Mouse (Mus musculus) brain, embryonic 14.5 days (tissue): ENCODE results near the gene Abcc9. TPM values are rescaled to one million over a fixed set of nuclear protein-coding genes. Genes with fewer than 3 reads are reported as not detected.

Experiments used
- DNase-seq: peaks from one replicate; pipeline ENCODE4 v3.0.0-alpha.2; 2011; ENCODE audit warnings: low read depth
- CTCF ChIP-seq: fragments of 200-500 bp; IDR thresholded peaks from 2 replicates; pipeline ENCODE4 v1.5.1; 2012; ENCODE audit warnings: inconsistent platforms, mild to moderate bottlenecking, moderate library complexity, borderline replicate concordance; ENCODE audit not compliant: insufficient read depth, insufficient read length; ENCODE audit errors: extremely low read depth
- POLR2A ChIP-seq: fragments of 200-500 bp; IDR thresholded peaks from 2 replicates; pipeline ENCODE4 v1.6.1; 2012; ENCODE audit warnings: mild to moderate bottlenecking, inconsistent platforms, borderline replicate concordance; ENCODE audit not compliant: poor library complexity, insufficient read depth, insufficient read length, severe bottlenecking; ENCODE audit errors: extremely low read depth
- polyA plus RNA-seq: library from polyadenylated mRNA; depleted of rRNA; stranded (reverse); fragments of >200 nt; gene quantifications from 2 replicates; pipeline ENCODE4 v1.2.3, GENCODE M21; 2012

Abcc9 gene
- polyA plus RNA-seq, 1 experiment = 8.0 TPM

DNA sequence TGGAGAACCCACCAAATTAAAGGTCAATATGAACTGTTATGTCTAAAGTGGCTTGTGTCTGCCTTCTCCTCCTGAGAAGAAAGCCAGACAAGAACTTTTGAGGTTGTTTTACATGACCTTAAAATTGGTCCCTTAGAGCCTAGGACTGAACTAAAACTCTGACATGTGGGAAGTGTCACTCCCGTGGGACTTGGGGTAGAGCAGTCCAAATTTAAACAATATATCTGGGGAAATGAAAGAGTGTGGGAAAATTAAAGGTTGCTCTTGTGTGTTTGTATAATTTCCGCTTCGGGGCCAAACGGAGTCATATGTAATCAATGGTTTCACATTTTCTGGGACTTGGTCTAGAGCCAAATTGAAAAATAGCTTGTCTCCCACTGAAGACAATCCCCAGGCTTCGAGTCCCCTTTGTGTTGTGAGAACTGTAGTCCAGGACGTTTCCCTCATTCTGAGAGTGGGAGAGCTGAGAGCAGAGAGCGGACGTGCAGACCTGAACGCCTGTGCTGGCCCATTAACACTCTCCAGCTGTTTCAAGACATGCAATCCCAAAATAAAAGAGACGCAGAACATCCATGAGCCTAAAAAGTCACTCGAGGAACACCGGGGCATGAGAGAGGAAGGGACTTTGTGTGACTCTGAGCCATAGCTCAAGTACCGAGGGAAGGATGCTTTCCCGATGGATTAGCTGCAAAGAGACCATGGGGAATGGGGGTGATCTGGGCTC is 30.6 kb upstream of the Abcc9 start:
- peak; percentile 18 for DNase-seq
- TF ChIP-seq POLR2A = no peak
- no peak for TF ChIP-seq CTCF

DNA sequence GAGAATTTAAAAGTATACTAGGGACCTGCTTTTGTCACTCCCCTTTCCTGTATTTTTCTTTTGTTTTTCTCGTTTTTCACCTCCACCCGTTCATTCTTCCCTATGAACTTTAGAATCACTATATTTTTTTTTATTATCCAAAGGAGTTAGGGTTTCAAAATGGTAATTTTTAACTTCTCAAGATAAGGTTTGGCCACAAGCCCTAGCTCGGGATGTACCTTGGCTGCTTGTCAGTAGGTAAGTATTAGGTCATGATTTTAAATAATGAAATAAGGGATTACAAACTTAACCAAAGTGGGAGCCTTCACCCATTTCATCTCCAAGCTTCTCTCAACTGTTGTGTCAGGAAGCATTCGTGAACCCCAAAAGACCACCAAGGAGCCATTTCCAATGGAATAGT is 23.9 kb upstream of the Abcc9 start:
- no peak for DNase-seq
- TF ChIP-seq POLR2A (no peak), CTCF (no peak)

DNA sequence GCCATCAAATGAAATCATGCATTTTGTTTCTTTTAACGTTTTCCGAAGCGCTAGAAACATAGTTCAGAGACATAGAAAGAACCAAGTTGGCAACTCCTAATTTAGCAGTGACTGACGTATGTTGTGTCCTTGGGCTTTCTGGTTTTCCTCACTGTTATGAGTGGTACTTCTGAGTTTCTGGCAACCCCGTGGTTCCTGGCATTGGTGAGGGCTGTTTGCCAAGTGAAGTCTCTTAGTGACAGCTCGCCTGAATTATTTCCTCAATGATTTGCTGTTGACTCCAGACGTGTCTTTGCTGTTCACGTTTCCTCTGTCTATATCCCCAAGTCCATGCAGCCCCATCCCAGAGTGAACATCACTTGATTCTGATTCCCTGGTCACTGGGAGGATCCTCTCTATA is 19.6 kb upstream of the Abcc9 start:
- DNase-seq = no peak
- no peak for TF ChIP-seq CTCF
- TF ChIP-seq POLR2A = no peak

DNA sequence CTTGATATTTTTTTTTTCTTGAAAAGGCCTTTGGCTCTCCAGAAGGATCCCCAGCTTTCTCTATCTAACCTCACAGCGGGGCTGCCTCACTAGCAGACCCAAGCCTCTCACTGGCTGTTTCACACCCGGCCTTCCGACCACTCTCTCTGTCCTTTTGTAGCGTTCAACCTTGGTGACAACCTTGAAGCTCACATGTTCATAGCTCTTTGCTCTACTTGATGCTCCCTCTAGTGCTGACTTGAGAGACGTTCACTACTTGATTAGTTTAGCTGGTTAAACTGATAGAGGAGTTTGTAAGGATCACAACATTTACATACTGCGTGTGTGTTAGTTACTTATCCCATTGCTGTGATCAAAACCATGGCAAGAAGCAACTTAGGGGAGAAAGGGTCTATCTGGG is 18.5 kb upstream of the Abcc9 start:
- no peak for TF ChIP-seq POLR2A
- DNase-seq = no peak

DNA sequence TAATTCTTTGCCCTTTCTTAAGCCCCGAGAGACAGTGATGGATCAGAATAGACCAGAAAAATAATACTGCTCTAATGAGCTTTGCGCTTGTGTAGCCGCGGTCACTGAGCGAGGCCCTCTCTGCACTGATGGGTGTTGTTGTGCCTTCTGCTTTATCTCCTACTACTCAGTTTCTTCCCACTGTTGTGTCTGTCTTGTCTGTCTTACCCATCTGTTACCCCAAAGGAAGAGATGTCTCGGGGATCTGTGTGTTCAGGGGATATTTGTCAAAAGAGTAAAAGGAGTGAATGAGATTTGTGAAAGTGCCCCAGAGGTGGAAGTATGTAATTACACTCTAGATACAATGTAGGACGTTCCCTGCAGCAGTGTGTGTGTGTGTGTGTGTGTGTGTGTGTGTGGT is 16.1 kb upstream of the Abcc9 start:
- peak; percentile 19 for DNase-seq
- TF ChIP-seq CTCF = no peak
- no peak for TF ChIP-seq POLR2A

DNA sequence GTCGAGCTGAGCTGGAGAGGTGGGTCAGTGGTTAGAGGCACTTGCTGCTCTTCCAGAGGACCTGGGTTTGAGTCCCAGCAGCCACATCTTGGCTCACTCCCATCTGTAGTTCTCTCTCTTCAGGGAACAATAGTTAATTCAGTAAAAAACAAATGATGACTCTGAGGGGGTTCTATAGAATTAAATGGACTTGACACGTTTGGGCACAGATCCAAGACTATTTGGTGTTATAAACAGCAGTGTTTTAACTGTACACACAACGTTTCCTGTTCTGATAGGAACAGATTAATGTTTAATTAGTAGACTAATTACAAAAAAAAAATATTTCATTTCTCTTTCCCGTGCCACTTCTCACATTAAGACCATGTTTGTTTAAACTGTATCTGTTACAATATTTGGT is 15.1 kb upstream of the Abcc9 start:
- DNase-seq = peak; percentile 35
- no peak for TF ChIP-seq CTCF
- TF ChIP-seq POLR2A = no peak

DNA sequence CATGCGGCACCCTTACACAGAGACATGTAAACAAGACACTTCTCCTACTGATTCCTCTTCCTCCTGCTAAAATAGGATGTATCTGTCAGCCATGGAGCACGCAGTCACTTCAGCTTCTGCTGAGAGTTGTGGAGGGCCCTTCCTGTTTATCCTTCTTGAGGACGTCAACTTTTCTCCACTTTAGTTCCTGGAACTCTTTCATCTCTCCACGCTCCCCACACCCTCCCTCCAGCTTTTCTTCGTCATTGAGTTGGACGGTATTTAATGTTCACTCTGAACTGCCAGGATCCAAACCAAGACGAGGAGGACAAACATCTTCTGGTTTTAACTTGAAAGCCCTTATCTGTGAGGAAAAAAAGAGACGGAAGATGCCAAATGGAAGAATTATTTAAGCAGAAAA is 12.9 kb upstream of the Abcc9 start:
- no peak for DNase-seq

DNA sequence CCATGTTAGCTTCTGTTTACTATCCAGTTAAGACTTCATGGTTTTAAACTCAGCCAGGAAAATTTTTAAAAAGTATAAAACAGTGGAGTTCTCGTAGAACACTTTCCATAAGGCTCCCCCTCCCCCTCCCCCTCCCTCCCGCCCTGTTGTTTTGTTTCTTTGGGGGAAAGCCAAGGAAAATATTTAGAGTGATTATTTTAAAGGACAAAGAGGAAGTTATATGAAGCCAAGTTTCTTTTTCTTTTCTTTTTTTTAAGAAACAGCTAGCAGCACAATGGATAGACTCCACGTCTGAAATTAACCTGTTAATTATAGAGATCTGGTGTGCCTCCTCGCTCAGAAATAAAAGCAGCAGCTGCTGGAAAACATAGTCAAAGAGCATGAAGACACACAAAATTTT is 9.0 kb upstream of the Abcc9 start:
- TF ChIP-seq POLR2A (no peak), CTCF (no peak)

More for the DNA sequence above, 12.9 kb upstream of the Abcc9 start:
- TF ChIP-seq POLR2A (no peak), CTCF (no peak)

DNA sequence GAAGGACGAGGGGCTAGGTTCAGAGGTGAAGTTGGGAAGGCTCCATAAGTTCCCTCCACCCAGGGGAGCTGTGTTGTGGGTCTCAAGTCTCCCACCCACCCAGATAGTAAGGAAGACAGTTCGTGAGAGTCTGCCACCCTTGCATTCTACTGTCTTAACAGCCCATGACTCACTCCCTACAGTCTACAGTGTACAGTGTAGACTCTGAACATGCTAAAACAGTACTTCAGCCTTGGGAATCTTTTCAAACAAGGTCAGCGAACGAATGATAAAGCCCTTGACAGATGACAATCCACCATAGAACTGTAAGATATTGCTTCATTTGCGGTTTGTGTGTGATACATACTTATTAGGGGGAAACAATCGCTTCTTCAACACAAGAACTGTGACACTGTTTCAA is 8.6 kb upstream of the Abcc9 start:
- no peak for DNase-seq
- TF ChIP-seq POLR2A (no peak), CTCF (no peak)

More for the DNA sequence above, 9.0 kb upstream of the Abcc9 start:
- DNase-seq = no peak

DNA sequence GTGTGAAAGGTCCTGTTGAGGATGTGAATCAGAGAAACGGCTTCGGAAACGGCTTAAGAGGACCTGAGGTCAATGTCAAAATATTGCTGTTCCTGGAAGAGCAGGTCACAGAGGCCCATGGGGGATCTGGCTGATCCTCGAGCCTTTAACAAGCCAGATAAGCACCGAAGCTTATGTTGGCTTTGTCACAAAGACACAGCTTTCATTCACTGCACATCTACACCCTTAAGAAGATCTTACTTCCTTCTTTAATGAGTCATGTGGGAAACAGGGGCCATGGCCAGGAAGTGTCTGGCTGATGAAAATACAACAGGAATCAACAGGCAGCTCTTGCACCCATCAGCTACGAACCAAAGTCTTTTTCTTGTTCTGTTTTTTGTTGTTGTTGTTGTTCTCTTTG is 6.3 kb upstream of the Abcc9 start:
- DNase-seq = no peak
- no peak for TF ChIP-seq CTCF
- TF ChIP-seq POLR2A = no peak

DNA sequence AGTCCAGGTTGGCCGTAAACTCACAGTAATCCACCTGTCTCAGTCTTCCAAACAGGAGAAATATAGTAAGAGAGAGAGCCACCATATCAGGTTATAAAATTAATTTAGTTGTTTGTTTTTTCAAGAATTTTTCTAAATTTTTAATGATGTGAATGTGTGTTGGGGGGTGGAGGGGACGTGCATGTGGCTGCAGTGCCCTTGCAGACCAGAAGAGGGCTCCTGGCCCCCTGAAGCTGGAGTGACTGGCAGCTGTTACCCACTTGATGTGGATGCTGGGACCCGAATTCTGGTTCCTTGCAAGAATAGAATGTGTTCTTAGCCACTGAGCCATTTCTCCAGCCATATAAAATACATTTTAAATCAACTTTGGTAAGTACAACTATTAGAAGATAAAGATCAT is 4.6 kb upstream of the Abcc9 start:
- no peak for TF ChIP-seq POLR2A
- peak; percentile 24; the same call in 1 of the 2 replicates for TF ChIP-seq CTCF
- no peak for DNase-seq

DNA sequence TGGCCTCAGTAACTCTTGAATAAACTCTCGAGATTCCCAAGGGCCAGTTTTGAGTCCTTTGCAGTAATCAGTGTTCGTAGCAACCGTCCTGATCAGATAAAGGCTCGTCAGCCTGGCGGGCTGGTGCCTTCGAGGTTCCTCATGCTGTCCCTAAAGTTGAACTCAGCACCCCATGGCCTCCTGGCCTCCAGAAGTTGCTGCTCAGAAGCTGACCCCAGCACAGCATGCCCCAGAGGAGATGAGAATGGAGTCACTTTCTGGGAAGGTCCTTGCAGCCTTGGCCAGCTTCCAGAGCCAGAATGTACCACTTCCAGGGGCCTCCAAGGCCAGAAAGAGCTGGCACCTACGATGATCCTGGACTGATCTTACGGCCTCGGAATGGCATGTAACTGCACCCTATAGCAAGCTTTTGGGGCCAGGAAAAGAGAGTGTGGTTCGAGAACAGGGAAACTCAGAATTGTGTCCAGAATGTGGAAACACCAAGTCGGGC is 1.4 kb upstream of the Abcc9 start:
- DNase-seq = no peak
- TF ChIP-seq CTCF = no peak
- no peak for TF ChIP-seq POLR2A

DNA sequence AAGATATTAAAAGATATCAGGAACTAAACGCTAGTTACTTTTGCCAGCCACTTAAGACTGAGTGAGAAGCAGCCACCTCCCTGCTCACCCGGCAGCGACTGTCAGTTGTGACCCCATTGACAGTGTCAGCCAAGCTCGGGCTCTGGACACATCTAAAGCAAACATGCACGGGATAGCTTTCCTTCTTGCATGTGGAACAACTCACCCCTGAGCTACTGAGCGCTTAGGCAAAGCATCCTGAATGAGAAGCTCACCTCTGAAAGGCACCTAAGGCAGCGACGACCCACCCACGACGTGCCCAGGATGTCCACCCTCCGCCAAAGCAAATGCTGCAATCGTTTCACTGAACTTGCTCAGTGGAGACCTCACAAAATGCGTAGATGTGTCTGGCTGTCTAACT is 954 bp downstream of the Abcc9 start:
- no peak for DNase-seq
- no peak for TF ChIP-seq POLR2A
- no peak for TF ChIP-seq CTCF

DNA sequence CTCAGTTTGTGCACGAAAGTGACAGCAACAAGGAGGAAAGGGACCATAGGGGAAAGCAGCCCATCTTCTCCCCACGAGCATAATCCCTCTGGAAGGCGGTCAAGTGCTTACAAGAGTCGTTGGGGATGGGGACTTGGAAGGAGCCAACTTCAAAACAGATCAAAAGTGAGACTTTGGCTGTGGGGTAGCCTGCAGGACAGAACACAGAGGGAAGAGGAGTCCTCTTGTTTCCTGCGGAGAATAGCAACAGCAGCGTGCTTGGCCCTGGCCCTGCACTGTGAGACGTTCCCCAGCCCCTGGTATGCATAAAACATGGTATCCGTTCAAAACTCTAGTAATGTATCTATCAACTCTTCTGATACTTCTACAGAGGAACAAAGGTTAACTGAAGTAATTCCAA is 1.4 kb downstream of the Abcc9 start:
- DNase-seq = no peak

DNA sequence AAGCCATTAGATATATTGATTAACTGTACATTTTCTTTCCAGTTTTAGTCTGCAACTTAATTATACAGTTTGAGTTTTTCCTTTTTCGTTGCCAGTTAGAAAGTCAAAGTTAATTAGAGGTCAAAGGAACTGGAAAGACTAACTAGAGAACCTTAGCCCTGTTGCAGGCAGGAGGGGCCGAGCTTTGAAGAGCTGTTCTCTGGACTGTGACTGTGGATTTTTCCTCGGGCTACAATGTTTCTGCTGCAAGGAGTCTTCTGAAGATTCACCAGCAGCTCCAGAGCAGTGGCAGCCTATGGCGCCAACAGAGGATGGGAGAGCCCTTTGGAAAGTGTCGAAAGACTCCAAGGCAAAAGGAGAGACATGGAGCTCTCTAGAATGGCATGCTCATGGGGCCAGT is 10.0 kb downstream of the Abcc9 start:
- no peak for DNase-seq

More for the DNA sequence above, 1.4 kb downstream of the Abcc9 start:
- no peak for TF ChIP-seq CTCF

DNA sequence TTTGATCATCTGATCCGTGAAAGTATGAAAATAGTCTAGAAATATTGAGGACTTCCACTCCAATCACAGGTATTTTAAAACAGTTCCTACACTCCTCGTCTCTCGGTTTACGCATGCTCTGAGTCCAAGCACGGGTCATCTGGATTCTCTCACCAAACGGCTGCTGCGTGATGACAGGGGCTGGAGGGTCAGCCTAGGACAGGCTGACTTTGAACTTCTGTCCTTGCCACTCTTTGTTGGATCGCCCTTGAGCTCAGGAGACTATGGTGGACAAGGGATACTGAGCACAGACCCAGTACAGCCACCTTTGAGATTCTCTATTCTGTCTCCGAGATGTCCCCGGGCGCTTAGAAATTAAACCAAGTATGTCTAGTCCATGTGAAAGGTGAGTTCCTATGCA is 12.4 kb downstream of the Abcc9 start:
- TF ChIP-seq POLR2A = no peak
- TF ChIP-seq CTCF = no peak
- no peak for DNase-seq

More for the DNA sequence above, 10.0 kb downstream of the Abcc9 start:
- no peak for TF ChIP-seq POLR2A
- no peak for TF ChIP-seq CTCF
